Mouse (Mus musculus) gastrocnemius, postnatal 36 days (tissue): ENCODE data around the gene Tmem63a. TPM values are rescaled to one million over a fixed set of nuclear protein-coding genes. Genes with fewer than 3 reads are reported as not detected.
"Not testable (repeated sequence)": the region's sequence is repeated elsewhere in the genome, so short reads cannot be mapped to it uniquely, and the experiment has no call there.

Experiments
- DNase-seq, 2 experiments: peaks; one replicate each; pipeline ENCODE4 v3.0.0; 2022
- intact Hi-C: fragments of 180-260 bp; cut with DNase I; formaldehyde crosslinking; loops from one replicate; pipeline ENCODE4 v1.15.1; 2025
- long read RNA-seq, 2 experiments: library from polyadenylated mRNA; stranded (forward); transcript quantifications; one replicate each; pipeline ENCODE4 v2.0.0; 2021
- total RNA-seq, 2 experiments: library from RNA; stranded (reverse); gene quantifications; 2 replicates each; pipeline ENCODE4 v1.2.3; 2021

Gene Tmem63a
- 10 to 100 TPM; 12.4 to 13.3 TPM for total RNA-seq
- long read RNA-seq, experiment 1, partial matches to known transcripts, result 0 of 6 reads
- long read RNA-seq, experiment 1, other reads (novel, unspliced or antisense), result 2 of 6 reads
- long read RNA-seq, experiment 2, partial matches to known transcripts, result 4 of 12 reads
- long read RNA-seq, experiment 2, other reads (novel, unspliced or antisense), result 4 of 12 reads

GRCm38 (mm10) chr1:180942166-180943031 lies at the start of gene Tmem63a:
Tmem63a (plus strand) TSS chr1:180942344.
- peak; percentile 72 to 83 for DNase-seq
- intact Hi-C loops, result no loop called here

- intact Hi-C loops, result no loop called here
- no peak for DNase-seq
These were observed 49.3 kb upstream of the Tmem63a start, which contains the start of gene Lefty2 for GRCm38 (mm10) chr1:180892808-180893207. Lefty2 (plus strand) TSS chr1:180893108.

GRCm38 (mm10) chr1:180894088-180894987 lies 47.8 kb upstream of the Tmem63a start:
- intact Hi-C loops, result not testable (repeated sequence)

GRCm38 (mm10) chr1:180901107-180901506 lies 41.0 kb upstream of the Tmem63a start:
- intact Hi-C loops, result loop anchor here (1.0 kb wide), 1 partner anchor 73 kb away; no protein-coding TSS in a partner anchor
- DNase-seq, result no peak

More at GRCm38 (mm10) chr1:180894088-180894987, 47.8 kb upstream of the Tmem63a start:
- DNase-seq, result not testable (repeated sequence)

DNA sequence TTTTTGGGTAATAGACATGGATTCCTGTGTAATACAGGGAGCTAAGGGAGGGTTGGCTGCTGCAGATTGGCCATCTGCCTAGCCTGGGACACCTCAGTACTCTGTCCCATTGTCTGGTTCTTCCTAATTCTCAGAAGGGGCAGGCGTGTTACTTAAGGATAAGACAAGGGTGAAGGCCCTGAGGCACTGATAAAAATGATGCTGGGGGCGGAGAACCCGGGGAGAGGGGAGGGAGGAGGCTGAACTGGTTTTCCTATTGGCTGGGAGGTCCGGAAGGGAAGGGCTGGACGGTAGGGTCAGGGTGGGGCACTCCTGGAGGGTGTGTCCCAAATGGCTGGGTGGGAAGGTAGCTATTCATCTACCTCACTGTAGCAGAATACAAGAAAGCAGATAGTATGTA lies 39.2 kb upstream of the Tmem63a start:
- DNase-seq, result no peak
- intact Hi-C loops, result no loop called here

- no peak for DNase-seq
- intact Hi-C loops, result no loop called here
These were observed 38.5 kb upstream of the Tmem63a start for GRCm38 (mm10) chr1:180903666-180904038.

DNA sequence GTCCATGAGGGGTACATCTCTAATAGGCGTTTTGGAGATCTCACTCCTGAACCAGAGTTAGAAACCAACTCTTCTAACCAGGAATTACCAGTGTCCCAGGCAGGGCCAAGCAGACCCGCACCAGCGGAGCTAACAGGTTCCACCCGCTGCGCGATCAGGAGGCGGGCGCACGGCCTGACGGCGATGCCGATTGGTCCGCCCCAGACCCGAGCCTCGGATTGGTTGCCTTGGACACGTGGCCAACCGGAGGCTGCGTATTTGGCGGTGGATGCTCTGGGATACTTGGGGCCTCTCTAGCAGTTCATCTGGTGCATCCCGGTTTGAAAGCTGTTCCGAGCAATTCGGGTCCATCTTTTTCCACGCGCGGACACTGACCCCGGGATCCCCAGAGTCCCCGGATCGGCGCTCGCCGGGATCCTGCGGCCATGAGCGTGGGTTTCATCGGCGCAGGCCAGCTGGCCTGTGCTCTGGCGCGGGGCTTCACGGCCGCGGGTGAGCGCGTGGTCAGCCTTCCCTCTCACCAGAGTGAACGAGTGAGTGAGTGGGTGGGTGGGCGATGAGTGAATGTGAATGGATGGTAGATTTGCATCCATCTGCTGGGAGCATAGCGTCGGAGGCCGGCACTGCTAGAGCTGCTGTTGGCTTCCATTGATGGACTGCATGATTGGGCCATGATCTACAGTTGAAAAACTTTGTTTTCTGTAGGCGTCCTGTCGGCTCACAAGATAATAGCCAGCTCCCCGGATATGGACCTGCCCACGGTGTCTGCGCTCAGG lies 37.9 kb upstream of the Tmem63a start, which contains the start of gene Pycr2:
TSS of gene Pycr2 (plus strand) at position 255 of the 776 bp plus-strand sequence.
- intact Hi-C loops, result no loop called here
- DNase-seq, result peak; percentile 90 to 92

- intact Hi-C loops, result no loop called here
- DNase-seq, result no peak
These were observed 37.4 kb upstream of the Tmem63a start for GRCm38 (mm10) chr1:180904815-180905080.

GRCm38 (mm10) chr1:180905307-180905706 lies 36.8 kb upstream of the Tmem63a start:
- intact Hi-C loops, result no loop called here
- no peak for DNase-seq

DNA sequence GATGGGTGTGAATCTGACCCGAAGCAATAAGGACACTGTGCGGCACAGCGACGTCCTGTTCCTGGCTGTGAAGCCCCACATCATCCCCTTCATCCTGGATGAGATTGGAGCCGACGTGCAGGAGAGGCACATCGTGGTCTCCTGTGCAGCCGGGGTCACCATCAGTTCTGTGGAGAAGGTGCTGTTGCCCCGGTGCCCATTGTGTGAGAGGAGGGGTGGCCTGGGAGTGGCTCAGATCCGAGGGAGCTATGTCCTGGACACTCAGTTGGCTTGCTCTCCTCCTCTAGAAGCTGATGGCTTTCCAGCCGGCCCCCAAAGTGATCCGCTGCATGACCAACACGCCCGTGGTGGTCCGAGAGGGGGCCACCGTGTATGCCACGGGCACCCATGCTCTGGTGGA lies 36.3 kb upstream of the Tmem63a start:
- intact Hi-C loops, result no loop called here
- no peak for DNase-seq

GRCm38 (mm10) chr1:180906461-180907147 lies 35.5 kb upstream of the Tmem63a start:
- intact Hi-C loops, result no loop called here
- no peak for DNase-seq

DNA sequence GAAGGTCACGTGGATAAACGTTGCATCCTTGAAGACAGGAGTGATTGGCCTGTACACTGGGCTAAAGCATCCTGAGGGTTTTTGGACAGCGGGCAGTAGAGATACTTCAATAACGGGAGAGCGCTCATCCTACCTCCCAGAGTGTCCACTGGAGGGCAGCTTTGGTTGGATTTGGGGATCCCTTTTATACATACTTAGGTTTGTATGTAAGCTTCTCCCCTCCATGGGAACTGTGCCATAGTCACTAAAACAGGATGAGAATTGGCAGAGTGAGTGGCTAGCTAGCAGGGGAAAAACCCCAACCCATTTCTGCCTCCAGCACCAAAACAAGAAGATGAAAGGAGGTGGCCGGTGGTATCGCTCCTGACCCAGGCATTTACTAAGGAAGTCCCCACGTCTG lies 31.0 kb upstream of the Tmem63a start:
- intact Hi-C loops, result no loop called here
- DNase-seq, result no peak

- no peak for DNase-seq
- intact Hi-C loops, result no loop called here
These were observed 30.4 kb upstream of the Tmem63a start for GRCm38 (mm10) chr1:180911653-180912287.

- intact Hi-C loops, result no loop called here
- no peak for DNase-seq
These were observed 29.4 kb upstream of the Tmem63a start for GRCm38 (mm10) chr1:180912792-180913191.

GRCm38 (mm10) chr1:180913797-180914196 lies 28.3 kb upstream of the Tmem63a start:
- intact Hi-C loops, result no loop called here
- DNase-seq, result no peak

DNA sequence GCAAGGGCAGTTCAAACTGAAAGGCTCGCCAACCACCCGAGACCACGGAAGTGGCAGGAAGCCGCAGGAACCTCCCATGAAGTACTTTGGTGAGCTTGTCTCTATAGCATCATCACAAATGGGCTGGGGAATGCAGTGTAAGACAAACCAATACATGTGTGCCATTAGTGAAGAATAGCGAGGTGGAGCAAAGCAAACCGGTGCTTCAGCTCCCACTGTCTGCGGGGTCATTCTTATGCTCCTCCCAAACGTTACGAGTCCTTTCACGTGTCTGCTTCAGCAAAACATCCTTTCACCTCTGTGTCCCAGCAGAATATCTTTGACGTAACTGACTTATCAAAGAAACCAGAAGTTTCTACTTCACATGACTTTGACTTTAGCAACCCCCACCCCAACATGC lies 25.7 kb upstream of the Tmem63a start:
- intact Hi-C loops, result no loop called here
- no peak for DNase-seq

DNA sequence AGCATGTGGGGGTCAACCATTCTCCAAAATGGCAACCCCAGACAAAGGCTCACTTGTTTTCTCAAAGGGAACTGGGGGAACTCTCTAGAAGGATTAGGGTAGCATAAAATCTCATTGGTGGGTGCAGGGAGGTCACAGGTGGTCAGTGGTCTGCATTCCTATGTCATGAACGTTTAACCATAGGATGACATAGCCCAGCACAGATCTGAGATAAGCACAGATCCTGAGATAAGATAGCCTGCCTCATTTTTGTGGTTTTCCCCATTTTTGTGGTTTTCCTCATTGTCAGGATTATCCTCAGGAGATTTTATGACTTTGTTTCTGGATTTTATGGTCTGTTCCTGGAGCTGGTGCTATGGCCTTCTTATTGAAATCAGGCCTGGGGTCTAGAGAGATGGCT lies 25.1 kb upstream of the Tmem63a start:
- intact Hi-C loops, result no loop called here
- no peak for DNase-seq

DNA sequence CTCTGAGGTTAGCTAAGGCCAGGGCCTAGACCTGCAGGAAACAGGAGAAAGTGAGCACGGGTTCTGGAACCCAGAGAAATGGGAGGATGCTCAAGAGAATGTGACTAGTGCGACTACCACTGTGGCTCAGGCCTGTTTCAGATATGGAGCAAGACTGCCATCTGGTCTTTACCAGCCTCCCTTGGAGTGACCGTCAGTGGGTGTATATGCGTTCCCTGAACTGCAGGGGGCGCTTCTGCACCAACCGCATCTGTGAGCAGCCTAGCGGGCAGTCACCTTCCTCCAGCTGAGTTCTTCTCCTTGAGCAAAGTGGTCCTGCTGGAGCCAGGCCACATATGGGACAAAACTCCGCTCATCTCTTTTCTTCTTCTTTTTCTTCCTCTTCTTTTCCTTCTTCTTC lies 22.5 kb upstream of the Tmem63a start:
- no peak for DNase-seq
- intact Hi-C loops, result no loop called here
